Mouse (Mus musculus) kidney, adult 2 months (tissue): ENCODE results near the gene Olig3. TPM values are rescaled to one million over a fixed set of nuclear protein-coding genes. Genes with fewer than 3 reads are reported as not detected.

ENCODE experiments used
- DNase-seq: peaks from one replicate; pipeline ENCODE4 v3.0.0; 2021
- H3K27ac ChIP-seq: fragments of 200-500 bp; 2 replicates; pipeline ENCODE4 v1.5.1; 2012; ENCODE audit warnings: low read depth, low read length, control low read depth, inconsistent platforms; ENCODE audit not compliant: insufficient read depth
- H3K27me3 ChIP-seq: fragments of 200-500 bp; replicated peaks from 2 replicates; pipeline ENCODE4 v1.6.1; 2012; ENCODE audit warnings: mild to moderate bottlenecking, moderate library complexity, low read length, inconsistent platforms; ENCODE audit not compliant: control insufficient read depth, insufficient read depth
- H3K36me3 ChIP-seq: fragments of 200-500 bp; 2 replicates; pipeline ENCODE4 v1.6.1; 2012; ENCODE audit warnings: mild to moderate bottlenecking, moderate library complexity, low read length, inconsistent platforms; ENCODE audit not compliant: control insufficient read depth, insufficient read depth
- H3K4me1 ChIP-seq: fragments of 200-500 bp; 2 replicates; pipeline ENCODE4 v1.6.1; 2011; ENCODE audit warnings: low read length; ENCODE audit not compliant: control insufficient read depth, insufficient read depth
- H3K4me3 ChIP-seq: fragments of 200-500 bp; 2 replicates; pipeline ENCODE4 v1.5.1; 2011; ENCODE audit warnings: mild to moderate bottlenecking, low read depth, low read length, control low read depth; ENCODE audit not compliant: insufficient read depth
- CTCF ChIP-seq: fragments of 200-500 bp; conservative IDR thresholded peaks from 2 replicates; pipeline ENCODE4 v1.5.1; 2011; ENCODE audit warnings: low read depth, mild to moderate bottlenecking, control low read depth, low read length, moderate library complexity, mixed read lengths; ENCODE audit not compliant: insufficient read depth, insufficient read length
- POLR2A ChIP-seq: fragments of 200-500 bp; IDR thresholded peaks from one replicate; pipeline ENCODE4 v1.6.1; 2011; ENCODE audit warnings: low read depth, low read length, control low read depth
- WGBS: fragments of 180-500 bp; shearing (Covaris S2); methylation state at CpG from one replicate; pipeline ENCODE4 v1.1.7; 2018; 5-methylcytosine and 5-hydroxymethylcytosine counted together
- polyA plus RNA-seq: library from polyadenylated mRNA; depleted of rRNA; stranded (reverse); fragments of >200 nt; gene quantifications from 2 replicates; pipeline ENCODE4 v1.2.3, GENCODE M21; 2012

Olig3 gene
- polyA plus RNA-seq, 1 experiment, result not detected

DNA sequence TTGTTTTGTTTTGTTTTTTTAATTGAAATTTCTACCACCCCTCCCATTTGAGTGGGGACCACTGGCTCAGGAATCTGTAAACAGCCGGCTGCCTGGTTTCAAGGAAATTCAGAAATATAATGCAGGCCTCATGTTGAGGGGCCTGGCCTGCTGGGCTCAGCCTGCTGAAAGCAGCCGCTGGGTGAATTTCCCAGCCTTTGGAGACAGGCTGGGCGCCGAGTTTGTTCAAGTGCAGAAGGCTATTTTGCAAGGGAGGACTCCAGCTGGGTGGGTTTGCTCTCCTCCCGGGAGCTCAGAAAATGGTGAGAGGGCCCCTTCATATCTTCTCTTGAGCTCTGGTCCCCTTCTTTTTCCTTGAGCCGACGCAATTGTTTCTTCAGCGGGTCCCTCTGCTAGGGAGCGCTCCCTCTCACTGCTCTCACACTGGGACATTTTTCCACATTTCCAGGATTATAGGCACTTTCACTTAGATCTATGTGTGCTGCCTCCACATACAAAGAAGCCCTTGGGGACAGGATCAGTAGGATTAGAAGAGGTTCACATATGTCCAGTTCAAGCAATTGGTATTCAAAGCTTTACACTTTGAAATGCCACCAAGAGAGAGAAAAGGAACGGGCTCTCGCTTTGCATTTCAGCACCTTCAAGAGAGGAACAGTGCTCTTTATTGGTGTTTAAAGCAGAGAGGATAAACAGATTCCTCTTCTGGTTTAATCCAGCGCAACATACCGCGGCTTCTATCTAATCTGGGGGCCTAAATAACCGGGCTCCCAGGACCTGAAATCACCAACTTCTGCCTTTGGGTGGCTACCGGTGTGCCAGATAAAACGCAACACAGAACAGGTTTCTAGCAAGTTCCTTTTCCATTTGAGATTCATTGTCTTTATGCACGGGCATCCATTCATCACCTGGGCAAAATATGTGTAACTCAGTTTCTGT, 17.4 kb upstream of the Olig3 start:
- no peak overlapping the region for H3K4me3 ChIP-seq
- H3K4me1 ChIP-seq, result no peaks in the 10 kb centered on the region
- H3K27me3 ChIP-seq, result no peaks in the 10 kb centered on the region; the same call in 1 of the 2 replicates
- no peak overlapping the region for H3K27ac ChIP-seq
- no peak for TF ChIP-seq POLR2A
- no peak for TF ChIP-seq CTCF
- 19% methylated on average over 18 of the region's 18 CpGs for WGBS
- no peak for DNase-seq
- no peaks in the 10 kb centered on the region for H3K36me3 ChIP-seq

DNA sequence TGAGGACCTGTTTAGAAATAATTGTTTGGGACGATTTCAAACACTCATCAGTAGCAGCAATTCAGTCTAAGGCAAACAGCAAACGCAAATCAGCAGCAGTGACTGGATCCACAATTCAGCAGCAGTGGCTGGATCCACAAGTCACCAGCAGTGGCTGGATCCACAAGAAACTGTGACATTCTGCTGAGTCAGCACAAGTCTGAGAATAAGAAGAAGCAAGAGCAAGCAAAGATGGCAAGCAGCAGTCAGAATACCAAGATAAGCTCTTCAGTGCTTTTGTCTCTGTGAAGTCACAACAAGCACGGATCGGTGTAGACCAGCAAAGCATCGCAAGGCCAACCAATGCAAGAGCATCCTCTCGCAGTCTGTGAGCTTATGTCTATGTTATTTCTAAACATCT, 12.3 kb upstream of the Olig3 start:
- no peak for DNase-seq
- H3K36me3 ChIP-seq, result no peaks in the 10 kb centered on the region
- no peak overlapping the region for H3K4me3 ChIP-seq
- H3K27me3 ChIP-seq, result no peaks in the 10 kb centered on the region; the same call in 1 of the 2 replicates
- TF ChIP-seq CTCF, result no peak
- no peak for TF ChIP-seq POLR2A
- no peak overlapping the region for H3K27ac ChIP-seq
- no peaks in the 10 kb centered on the region for H3K4me1 ChIP-seq
- WGBS, result 89% methylated on average over 6 of the region's 6 CpGs

DNA sequence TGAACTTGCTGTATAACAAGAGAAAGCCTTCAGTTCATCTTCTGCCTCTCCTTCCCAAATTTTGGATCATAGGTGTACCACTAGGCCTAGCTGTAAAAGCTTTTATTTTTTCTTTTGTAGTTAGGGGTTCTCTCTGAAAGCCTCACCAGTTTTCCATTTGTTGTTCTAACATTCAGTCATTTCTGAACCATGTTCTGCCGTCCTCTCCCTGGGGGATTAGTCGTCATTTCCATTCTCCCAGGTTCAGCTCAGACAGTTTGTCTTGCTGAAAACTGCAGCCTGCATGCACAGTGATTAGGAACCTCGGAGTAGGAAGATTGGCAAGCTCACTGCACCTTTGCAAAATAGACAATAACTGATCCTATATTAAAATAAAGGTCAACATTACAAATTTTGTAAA, 7.0 kb upstream of the Olig3 start:
- no peaks in the 10 kb centered on the region; the same call in 1 of the 2 replicates for H3K27me3 ChIP-seq
- no peaks in the 10 kb centered on the region for H3K36me3 ChIP-seq
- H3K27ac ChIP-seq, result no peak overlapping the region
- H3K4me3 ChIP-seq, result no peak overlapping the region
- 62% methylated on average over 3 of the region's 3 CpGs for WGBS
- H3K4me1 ChIP-seq, result no peaks in the 10 kb centered on the region
- no peak for DNase-seq
- TF ChIP-seq POLR2A, result no peak
- TF ChIP-seq CTCF, result no peak

DNA sequence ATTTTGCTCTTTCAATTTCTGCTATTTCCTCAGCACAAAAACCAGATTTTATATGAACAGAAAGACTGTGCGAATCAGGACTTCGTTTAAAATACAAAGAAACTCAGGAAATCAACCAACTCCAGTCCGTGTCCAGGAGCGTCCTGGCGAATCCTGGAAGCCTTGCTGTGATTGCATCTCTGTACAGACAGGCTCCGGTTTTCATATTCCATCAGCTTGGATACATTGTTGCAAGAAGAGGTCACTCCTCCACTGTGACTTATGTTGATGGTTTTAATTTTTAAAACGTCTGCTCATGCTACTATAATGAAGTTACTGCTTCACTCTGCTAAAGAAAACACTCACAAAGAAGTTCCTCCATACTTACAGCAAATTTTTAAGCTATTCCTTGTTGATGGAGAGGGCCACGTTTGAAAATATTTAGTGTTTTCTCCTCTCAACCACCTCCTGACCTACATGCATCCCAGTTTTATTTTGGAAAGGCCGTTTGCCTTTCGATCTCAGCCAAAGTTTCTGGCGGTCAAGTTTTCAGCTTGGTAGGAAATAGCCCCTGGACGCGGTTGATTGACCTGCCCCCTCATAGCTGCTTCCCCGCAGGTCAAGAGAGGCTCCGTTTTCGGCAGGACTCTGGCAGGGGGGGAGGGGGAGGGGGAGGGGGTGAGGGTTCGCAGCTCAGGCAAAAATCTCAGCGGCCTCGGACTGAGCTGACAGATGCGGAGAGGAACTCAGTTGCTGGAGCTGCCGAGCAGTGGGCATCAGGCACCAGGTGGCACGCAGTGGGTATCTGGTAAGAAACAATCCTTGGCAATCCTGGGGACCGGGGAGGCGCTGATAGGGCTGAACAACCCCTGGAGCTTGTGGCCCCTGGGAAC, 4.1 kb upstream of the Olig3 start:
- H3K4me1 ChIP-seq, result no peaks in the 10 kb centered on the region
- H3K27ac ChIP-seq, result no peak overlapping the region
- H3K36me3 ChIP-seq, result no peaks in the 10 kb centered on the region
- no peak for DNase-seq
- TF ChIP-seq CTCF, result no peak
- no peak for TF ChIP-seq POLR2A
- 4% methylated on average over 24 of the region's 24 CpGs for WGBS
- no peak overlapping the region for H3K4me3 ChIP-seq
- peaks cover 1% of the 10 kb centered on the region; the same call in 1 of the 2 replicates for H3K27me3 ChIP-seq

GRCm38 (mm10) chr10:19352878-19353301, 3.4 kb upstream of the Olig3 start:
- 4% methylated on average over 16 of the region's 16 CpGs for WGBS
- Histone ChIP-seq H3K27ac (no peak overlapping the region), H3K27me3 (peaks cover 2% of the 10 kb centered on the region; the same call in 1 of the 2 replicates), H3K36me3 (no peaks in the 10 kb centered on the region), H3K4me1 (no peaks in the 10 kb centered on the region), H3K4me3 (no peak overlapping the region)
- no peak for TF ChIP-seq POLR2A
- TF ChIP-seq CTCF, result no peak
- DNase-seq, result no peak

GRCm38 (mm10) chr10:19353631-19354030, 2.7 kb upstream of the Olig3 start:
- WGBS, result 17% methylated on average over 5 of the region's 5 CpGs
- Histone ChIP-seq H3K4me1 (no peaks in the 10 kb centered on the region), H3K36me3 (no peaks in the 10 kb centered on the region), H3K4me3 (no peak overlapping the region), H3K27ac (no peak overlapping the region), H3K27me3 (peaks cover 2% of the 10 kb centered on the region; the same call in 1 of the 2 replicates)
- TF ChIP-seq CTCF (no peak), POLR2A (no peak)
- DNase-seq, result no peak

GRCm38 (mm10) chr10:19354146-19354545, 2.2 kb upstream of the Olig3 start:
- no peaks in the 10 kb centered on the region for H3K36me3 ChIP-seq
- H3K4me1 ChIP-seq, result no peaks in the 10 kb centered on the region
- H3K27ac ChIP-seq, result no peak overlapping the region
- H3K4me3 ChIP-seq, result no peak overlapping the region
- peaks cover 3% of the 10 kb centered on the region; the same call in 1 of the 2 replicates for H3K27me3 ChIP-seq
- DNase-seq, result no peak
- 7% methylated on average over 6 of the region's 6 CpGs for WGBS
- no peak for TF ChIP-seq CTCF
- no peak for TF ChIP-seq POLR2A
